In the genomic region with DNA sequence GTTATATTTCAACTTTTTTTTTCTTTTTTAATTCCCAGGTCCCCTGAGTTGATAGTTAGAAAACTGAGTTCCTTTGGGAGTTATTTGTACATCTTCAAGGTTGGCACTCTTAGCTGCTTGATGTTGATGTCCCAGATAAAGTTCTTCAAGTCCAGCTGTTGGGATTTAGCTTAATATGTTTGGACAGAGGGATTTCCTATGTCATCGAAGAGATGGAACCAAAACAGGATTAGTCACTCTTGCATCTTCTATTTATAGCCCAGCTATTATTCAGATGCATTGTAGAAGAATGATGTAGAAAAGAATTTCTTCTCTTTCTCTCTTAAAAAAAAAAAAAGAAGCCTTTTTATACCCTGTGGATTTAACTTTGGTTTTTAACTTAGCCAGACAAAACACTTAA, we compare ENCODE assay signal across 20 mouse cellular contexts.
"Had no signal": no experiment of that assay in that cellular context is flagged by ENCODE, and none has a peak within 500 bp of the region (broad histone marks: within the 10 kb centered on the region; RNA-seq: fewer than 3 reads in every experiment).

No protein-coding gene starts in this region.

- H3K27ac ChIP-seq: liver, embryonic 12.5 days; liver, embryonic 14.5 days; macrophage; midbrain, embryonic 13.5 days; midbrain, embryonic 15.5 days; neural tube, embryonic 13.5 days; neural tube, embryonic 15.5 days had no signal

- H3K27me3 ChIP-seq: liver, embryonic 12.5 days; megakaryocyte, embryonic 14.5 days; midbrain, embryonic 13.5 days; midbrain, embryonic 15.5 days; neural tube, embryonic 13.5 days; neural tube, embryonic 15.5 days had no signal

- H3K4me3 ChIP-seq: liver, embryonic 12.5 days; megakaryocyte, embryonic 14.5 days; midbrain, embryonic 13.5 days; midbrain, embryonic 15.5 days; neural tube, embryonic 13.5 days; neural tube, embryonic 15.5 days had no signal

- H3K4me2 ChIP-seq: liver, embryonic 12.5 days; lung, embryonic 14.5 days; midbrain, embryonic 11.5 days; midbrain, embryonic 13.5 days; midbrain, embryonic 15.5 days; neural tube, embryonic 13.5 days; neural tube, embryonic 15.5 days had no signal

- H3K36me3 ChIP-seq: liver, embryonic 12.5 days; midbrain, embryonic 13.5 days; midbrain, embryonic 15.5 days; neural tube, embryonic 13.5 days; neural tube, embryonic 15.5 days had no signal

- DNase-seq: lung, adult 18-20 months; lung, postnatal 10 days; lung, postnatal 36 days; retina, postnatal 1 day; right cerebral cortex, adult 18-20 months; right cerebral cortex, postnatal 25 days; right cerebral cortex, postnatal 4 days; thymus, adult 18-20 months; thymus, postnatal 14 days; thymus, postnatal 36 days had no signal
